Mouse (Mus musculus) G1E (cell line): ENCODE measurements around the gene Leo1.
"Not testable (repeated sequence)": the region's sequence is repeated elsewhere in the genome, so short reads cannot be mapped to it uniquely, and the experiment has no call there.

Experiments
- CTCF ChIP-seq: IDR thresholded peaks from 2 replicates; pipeline ENCODE4 v1.5.1; 2012; ENCODE audit warnings: low read depth, low read length, inconsistent platforms, mixed read lengths
- GATA1 ChIP-seq: IDR thresholded peaks from 2 replicates; pipeline ENCODE4 v1.6.1; 2012; ENCODE audit warnings: borderline replicate concordance, low read length, inconsistent platforms, mixed read lengths
- GATA2 ChIP-seq: IDR thresholded peaks from 2 replicates; pipeline ENCODE4 v1.6.1; 2012; ENCODE audit warnings: low read depth, low read length, inconsistent platforms, borderline replicate concordance
- POLR2AphosphoS5 ChIP-seq: IDR thresholded peaks from 2 replicates; pipeline ENCODE4 v1.6.1; 2012; ENCODE audit warnings: low read depth, low read length, inconsistent platforms; ENCODE audit not compliant: insufficient replicate concordance
- TAL1 ChIP-seq: conservative IDR thresholded peaks from 2 replicates; pipeline ENCODE4 v1.6.1; 2012; ENCODE audit warnings: low read depth, low read length, inconsistent platforms, mixed read lengths

DNA sequence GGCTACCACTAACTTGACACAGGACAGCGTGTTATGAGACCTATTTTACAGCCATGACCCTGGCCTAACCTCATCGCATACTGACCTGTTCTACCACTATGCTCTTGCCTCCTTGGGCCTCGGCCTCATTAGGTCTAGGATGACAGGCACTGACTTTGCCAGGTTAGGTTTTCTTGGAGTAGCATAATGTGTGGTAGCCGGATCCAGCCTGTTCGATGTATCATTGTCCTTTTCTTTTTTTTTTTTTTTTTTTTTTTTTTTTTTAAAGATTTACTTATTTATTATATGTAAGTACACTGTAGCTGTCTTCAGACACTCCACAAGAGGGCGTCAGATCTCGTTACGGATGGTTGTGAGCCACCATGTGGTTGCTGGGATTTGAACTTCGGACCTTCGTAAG is 5.2 kb downstream of the Leo1 start:
- TF ChIP-seq CTCF, TAL1, GATA1, GATA2, POLR2AphosphoS5: not testable (repeated sequence)
